Mouse (Mus musculus) lung, adult 2 months (tissue): ENCODE measurements at regions not wholly inside any gene's neighbourhood (a gene's known extent, or its start where the extent isn't known, plus 50 kb on each side); places are given as distances from the start of the nearest gene placed in this dataset.

Experiments
- CTCF ChIP-seq: fragments of 200-500 bp; IDR thresholded peaks from 2 replicates; pipeline ENCODE4 v1.5.1; 2011; ENCODE audit warnings: mild to moderate bottlenecking, low read length, control low read depth; ENCODE audit not compliant: insufficient read depth
- POLR2A ChIP-seq: fragments of 200-500 bp; IDR thresholded peaks from 2 replicates; pipeline ENCODE4 v1.6.1; 2011; ENCODE audit warnings: low read depth, mild to moderate bottlenecking, control low read depth, low read length, borderline replicate concordance; ENCODE audit errors: extremely low read depth

- TF ChIP-seq CTCF (no peak), POLR2A (no peak)
These were observed 700.1 kb upstream of the Car8 start for GRCm38 (mm10) chr4:8938948-8939411.
